Mouse (Mus musculus): ENCODE data around the gene Lage3.

DNA sequence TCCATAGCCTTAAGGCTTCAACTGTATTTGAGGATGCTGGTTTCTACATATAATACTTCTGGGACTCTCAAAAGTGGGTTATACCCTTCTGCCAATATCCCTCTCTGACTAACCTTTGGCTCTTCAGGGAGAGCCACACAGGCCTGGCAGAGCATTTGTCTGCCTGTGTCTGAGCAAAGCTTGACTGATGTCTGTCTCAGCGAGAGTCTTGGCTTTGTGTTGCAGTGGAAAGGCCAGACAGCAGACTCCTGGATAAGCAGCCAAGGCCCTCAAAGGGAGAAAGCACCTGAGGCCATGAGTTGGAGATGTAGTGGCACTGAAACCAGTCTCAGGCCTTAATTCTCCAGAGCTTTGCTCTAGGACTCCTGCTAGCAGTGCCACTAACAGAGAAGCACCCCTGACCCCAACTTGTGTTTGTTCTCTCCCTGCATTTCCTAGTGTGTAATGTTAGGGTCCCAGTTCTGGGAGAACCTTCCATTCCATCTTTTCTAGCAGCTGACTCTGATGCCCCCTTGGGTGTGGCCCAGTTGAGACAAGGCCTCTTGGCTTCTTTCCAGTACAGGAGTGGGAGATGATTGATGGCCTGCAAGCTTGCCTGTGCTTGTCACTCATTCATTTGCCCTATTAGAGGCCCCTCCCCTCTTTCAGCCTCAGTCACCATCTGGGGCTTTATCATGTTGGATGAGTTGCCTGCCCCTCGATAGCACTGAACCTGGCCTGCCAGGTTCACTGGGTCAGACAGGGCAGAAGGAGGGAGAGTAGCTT lies 23.1 kb downstream of the Lage3 start:
- no peak for TF ChIP-seq E2F4 (IDR thresholded peaks at IDR 0.05; ENCODE audit: insufficient read depth)
- TF ChIP-seq POLR2A (IDR thresholded peaks at IDR 0.05; ENCODE audit: insufficient read length, low read depth): no peak
